Mouse (Mus musculus) 3134 (cell line): ENCODE results near the gene Mmp11.

Source experiments
- DNase-seq: peaks from one replicate; pipeline ENCODE4 v3.0.0-alpha.2; 2011; ENCODE audit warnings: low spot score; ENCODE audit not compliant: insufficient read length; ENCODE audit errors: extremely low read depth

Gene Mmp11

DNA sequence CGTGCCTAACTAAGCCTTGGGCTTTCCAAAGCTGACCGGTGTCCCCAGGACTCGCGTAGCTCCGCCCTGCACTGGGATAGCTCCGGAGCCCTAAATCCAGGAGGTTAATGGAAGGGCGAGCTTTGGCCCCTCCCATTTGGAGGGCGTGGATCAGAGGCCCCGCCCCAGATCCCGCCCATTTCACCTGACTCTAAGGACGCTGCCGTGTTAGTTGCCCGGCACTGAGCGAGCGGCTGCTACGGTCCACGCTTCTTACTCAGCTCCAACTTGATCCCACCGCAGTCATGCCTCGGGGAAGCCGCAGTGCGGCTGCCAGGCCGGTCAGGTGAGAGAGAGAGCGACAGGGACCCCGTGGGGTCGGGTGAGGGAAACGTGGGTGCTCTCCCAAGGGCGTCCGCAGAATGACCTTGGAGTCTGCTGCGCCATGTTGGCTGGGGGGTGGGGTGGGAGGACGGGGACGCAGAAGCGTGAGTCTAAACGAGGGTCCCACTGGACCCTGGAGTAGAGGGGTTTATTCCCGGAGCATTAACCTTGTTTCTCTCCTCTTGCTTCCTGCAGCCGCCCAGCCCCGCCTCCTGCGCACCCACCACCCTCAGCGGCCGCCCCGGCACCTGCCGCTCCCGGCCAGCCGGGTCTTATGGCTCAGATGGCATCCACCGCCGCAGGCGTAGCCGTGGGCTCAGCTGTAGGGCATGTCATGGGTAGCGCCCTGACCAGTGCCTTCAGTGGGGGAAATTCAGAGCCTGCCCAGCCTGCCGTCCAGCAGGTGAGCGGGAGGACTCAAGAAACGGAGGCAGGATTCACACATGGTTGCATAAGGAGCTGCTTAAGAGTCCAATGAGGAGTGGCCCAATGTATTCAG is at the start of gene Mmp11:
TSS of gene Mmp11 (minus strand) at position 817 of the 862 bp plus-strand sequence.
- DNase-seq = no peak

DNA sequence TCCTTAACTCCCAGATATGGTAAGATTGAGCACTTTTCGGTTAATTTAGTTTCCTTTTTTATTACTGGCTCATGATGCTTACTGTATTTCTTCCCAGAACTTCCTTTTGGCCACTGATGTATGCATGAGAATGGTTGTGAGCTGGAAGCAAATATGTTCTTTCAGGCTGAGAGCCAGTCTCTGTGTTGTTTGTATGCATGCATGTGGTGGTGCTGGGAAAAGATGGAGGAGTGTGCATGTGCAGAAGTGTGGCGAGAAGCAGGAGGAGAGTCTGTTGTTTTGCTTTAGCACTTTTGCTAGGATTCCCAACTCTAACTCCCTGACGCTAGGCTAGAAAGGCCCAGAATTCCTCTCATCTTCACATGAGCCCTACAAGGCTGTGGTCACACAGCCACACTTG is 43.1 kb upstream of the Mmp11 start:
- no peak for DNase-seq

DNA sequence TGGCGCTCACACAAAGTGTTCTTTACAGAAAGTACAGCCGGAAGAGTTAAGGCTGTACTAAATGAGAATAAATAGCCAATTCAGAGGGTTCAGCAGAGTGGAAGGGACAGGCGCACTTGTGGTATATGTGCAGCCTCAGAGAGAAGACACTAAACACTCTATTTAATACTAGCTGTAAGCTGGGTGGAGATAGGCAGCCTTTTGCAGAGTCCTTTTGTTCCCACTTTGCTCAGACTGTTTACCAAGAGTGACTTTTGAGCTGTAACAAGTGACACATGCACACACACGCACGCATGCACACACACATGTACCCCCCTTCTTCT is 42.5 kb upstream of the Mmp11 start:
- DNase-seq = no peak

DNA sequence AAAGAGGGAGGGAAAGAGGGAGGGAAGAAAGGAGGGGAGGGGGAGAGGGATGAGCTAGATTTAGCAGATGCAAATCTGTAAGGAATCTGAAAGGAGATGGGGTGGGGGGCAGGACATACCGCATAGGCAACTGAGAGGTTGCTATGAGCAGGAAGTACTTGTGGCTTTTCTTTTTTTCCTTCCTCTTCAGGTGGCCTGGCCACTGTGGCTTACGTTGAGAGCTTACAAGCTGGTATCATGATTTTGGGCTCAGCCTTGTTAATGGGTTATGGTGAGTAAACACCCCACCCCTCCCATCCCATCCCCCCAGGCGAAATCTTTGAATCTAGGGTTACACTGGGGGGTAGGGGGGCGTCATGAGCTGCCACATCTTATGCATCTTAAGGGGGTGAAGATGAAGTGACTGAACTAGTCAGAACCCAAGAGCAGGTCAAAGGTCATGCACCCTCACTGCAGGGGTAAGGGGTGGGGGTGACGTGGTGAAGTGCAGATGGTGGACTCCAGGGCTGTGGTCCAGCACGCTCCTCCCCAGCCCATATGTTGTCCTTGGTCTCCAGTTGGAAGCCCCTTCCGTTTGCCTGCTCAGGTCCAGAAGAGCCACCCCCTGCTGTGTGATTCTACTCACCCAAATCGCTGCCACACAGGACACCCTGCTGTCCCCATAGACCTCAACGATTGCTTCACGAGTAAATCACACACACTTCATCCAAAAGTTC is 42.0 kb upstream of the Mmp11 start:
- DNase-seq = no peak

DNA sequence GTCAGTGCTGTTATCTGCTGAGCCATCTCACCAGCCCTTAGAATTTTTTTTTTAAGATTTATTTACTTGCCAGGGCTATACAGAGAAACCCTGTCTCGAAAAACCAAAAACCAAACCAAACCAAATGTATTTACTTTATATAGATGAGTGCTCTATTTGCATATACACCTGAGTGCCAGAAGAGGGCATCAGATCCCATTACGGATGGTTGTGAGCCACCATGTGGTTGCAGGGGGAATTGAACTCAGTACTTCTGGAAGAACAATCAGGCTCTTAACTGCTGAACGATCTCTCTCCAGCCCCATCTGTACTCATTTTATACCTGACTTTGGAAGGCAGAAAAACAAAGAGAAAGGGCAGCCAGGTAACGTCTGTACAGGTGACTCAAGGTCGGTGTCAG is 38.9 kb upstream of the Mmp11 start:
- DNase-seq = peak; percentile 36

DNA sequence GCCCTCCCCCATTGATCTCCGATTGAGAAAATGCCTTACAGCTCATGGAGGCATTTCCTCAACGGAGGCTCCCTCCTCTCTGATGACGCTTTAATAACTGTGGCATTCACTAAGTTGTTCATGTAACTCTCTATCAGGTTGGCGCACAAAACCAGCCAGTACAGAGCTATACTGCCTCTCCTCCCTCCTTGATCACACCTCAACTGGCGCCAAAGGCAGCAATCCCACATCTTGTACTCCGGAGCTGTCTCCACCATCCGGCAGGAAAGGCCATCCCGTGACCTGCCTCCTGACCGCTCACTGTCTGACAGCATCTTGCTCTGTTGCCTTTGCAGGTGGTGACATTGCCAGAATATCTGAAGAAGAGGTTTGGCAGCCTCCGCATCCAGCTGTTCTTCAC is 37.5 kb upstream of the Mmp11 start:
- DNase-seq = no peak

DNA sequence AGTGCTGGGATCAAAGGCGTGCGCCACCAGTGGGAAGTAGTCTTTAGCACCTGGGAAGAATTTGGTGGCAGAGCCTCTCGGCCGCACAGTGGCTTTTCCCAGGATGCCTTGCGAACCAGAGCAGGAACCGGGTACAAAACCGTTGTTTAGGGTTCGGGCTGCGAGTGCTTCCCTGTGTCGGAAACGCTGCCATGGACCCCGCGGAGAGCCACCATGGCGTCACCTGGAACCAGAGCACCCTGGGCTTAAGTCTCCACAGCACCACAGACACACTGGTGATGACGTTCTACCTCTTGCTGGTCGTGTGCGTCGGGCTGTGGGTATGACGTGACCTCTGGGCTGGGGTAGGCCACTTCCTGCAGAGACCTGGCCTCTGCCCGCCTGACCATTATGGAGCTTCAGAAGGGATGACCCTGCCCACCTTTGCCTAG is 18.1 kb upstream of the Mmp11 start, which contains the start of gene Gm5134:
TSS of gene Gm5134 (plus strand) at position 134 of the 431 bp plus-strand sequence.
- DNase-seq = no peak

DNA sequence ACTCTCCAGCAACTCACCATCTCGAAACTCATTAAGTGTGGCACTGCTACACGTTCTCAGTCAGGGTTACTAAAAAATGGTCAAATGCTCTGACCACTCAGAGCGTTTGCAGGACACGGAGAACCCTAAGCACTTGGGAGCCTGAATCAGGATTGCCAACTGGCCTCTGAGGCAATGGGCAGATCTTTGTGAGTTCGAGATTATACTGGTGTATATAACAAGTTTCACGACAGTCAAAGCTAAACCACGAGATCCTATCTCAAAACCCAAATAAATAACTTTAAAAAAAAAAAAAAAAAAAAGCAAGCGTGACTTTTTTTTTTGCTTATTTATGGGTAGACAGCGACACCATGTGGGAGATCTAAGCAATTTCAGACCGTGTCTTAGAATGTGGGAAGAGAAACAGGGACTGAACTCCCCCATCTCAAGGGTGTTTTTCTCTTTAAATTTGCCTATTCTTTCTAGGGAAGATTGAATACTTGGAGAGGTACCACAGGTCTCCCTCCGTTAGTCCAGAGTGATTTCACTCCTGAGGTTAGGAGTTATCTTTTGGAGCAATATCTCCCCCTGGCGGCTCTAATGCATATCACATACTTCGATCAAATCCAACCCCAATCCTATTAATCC is 15.2 kb upstream of the Mmp11 start:
- DNase-seq = peak; percentile 48

DNA sequence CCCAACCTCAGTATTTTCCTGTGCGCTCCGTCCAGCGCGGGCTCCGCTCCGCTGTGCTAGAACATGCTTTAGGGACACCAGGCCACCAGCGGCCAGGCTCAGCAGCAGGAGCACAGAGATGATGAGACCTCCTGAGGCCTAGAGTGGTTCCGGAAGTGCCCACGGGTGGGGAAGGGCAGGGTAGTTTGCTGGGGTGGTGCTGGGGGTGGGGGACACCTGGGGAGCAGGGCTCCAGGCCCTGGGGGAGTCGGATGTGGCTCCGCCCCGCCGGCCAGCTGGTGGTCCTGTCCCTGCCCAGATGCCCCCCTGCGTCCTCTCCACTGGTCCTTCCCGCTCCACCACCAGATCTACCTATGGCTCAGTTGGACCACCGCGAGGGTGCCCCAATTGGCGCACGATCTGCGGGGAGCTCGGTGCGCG is 14.5 kb upstream of the Mmp11 start:
- no peak for DNase-seq

DNA sequence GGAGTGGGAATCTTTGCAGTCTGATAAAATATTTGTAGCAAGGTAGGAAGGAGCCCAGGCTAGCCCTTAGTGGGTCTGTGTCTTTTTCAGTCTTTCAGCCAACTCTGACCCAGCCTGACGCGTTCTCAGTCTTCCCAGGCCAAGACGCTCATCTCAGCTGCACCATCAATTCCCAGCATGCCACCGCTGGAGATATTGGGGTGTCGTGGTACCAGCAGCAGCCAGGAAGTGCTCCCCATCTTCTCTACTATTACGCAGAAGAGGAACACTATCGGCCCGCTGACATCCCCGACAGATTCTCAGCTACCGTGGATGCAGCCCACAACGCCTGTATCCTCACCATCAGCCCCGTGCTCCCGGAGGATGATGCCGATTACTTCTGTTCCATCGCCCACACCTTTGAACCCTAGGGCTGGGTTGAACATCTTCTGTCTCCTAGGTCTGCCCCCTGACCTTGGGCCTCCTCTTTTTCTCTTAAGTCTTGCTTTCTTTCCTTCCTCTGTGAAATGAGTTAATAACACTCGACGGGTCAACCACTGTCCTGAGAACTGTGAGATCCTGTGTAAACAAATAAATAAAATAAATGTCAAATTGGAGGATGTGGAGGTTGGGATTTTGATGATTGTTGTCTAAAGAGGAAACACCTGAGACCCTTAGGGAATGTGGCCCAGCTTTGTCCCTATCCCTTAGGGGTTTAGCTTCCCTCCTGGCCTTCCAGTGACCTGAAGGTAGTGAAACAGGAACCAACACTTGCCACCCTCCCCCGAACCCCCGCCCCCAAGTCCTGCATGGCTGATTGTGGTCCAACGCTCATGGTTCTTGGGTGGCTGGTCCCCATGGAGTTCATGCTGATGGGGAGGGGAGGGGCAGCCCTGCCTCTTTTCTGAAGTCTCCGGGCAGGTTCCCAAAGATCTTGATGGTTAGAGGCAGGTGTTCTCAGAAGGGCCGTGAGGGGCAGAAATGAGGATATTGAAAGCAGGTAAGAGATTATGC is 13.1 kb upstream of the Mmp11 start:
- no peak for DNase-seq

DNA sequence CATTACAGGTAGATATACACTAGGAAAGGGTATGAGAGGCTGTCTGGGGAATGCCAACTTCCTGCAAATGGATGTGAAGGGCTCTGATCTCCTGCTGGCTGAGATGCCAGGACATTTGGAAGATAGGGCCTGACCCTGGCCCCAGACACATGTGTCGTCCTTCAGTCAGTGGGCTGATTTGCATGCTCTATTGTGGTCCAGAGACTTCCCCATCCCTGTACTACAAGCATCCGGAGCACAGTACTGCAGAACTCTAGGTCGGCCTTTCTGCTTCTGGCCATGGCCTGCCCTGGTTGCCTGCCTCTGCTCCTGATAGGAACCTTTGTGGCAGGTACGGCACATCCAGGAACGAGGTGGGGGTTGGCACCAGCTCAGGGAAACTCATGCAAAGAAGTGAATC is 11.8 kb upstream of the Mmp11 start:
- no peak for DNase-seq

DNA sequence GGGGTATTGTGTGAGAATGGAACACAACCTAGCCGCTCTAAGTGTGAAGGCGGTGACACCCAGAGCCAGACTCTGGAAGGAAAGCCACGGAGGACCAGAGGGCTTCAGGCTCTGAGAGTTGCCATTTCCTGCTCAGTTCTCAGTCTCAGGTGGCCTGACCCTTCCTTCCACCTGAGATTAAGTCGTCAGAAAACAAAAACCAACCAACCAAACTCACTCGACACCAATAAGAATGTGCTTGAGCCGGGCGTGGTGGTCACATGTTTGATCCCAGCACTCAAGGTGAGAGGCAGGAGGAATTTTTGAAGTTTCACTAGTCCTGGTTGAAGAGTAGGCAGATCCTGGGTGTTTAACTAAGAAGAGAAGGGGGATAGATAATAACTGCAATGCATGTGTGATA is 9.6 kb upstream of the Mmp11 start:
- no peak for DNase-seq

DNA sequence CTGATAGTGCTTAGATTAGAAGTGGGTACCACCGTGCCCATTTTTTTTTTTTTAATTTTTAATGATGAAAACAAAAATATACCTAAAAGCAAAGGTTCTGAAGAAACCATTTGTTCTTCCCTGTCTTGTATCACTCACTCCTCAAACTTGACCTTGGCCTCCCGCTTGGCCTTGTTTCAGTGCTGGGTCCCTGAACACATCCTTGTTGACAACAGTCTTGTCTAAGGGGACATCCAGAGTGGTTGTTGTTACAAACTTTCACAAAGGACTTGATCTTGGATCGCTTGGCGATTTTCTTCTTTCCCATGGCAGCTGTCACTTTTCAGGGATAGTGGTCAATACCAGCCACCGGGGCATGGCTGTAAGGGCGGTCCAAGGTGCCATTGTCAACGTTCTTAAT is 8.9 kb upstream of the Mmp11 start:
- DNase-seq = no peak

DNA sequence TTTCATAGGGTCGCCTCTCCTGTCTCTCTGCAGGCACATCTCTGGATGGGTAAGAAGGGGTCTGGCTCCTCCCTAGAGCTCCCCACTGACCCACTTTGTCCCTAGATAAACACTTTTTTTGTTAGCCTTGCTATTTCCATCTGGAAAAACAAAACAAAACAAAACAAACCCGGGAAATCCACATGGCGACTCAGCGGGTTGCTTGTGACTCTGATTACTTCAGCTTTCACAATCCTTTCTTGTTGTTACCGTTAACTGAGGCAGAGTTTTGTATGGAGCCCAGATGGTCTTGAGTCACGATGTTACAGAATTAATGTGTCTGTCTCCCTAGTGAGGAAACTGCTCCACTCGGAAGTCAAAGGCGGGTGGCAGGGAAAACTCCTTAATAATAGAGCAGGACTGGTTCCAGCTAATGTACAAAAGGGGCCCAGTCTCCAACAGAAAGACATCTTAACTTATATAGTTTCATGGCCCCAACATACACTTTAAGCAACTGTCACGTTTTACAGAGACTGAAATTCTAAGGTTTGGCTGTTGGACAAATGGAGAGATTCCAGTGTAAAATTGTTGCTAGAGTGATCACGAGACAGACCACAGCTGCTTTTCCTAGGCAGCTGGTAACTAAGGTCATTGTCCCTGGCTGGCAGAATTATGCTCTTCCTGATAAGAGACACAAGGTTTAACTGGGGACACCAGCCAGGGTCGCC is 7.9 kb upstream of the Mmp11 start:
- DNase-seq = no peak

DNA sequence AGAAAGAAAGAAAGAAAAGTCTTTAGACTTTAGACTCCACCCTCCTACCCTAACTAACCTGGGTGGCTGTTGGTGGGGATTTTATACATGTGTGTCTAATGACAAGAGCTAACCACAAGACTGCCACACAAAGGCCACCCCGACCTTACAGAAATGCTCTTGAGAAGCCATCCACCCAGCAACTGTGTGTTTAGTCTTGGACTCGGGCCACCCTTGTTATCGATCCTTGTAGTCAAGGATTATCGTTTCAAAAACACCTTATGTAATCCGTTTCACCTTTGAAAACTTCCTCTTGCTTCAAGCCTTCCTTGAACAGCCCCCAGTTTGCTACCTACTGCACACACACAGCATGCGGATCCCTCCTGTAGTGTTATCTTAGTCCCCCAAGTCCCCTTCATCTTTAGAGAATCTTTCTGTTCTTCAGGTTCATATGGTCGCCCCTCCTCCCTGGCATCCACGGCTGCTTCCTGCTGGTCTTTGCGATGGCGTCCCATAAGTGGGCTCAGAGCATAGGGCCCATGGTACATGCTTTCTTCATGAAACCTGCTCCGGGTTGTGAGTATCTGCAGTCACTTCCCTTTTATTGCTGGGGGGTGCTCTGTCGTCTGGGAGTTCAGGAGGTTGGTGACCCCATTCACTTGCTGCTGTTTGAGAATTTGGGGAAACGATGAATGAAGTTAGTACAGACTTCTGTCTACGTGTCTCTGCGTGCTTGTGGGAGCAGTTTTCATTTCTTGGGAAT is 6.6 kb upstream of the Mmp11 start, which contains the start of gene Vpreb3:
TSS of gene Vpreb3 (plus strand) at position 322 of the 742 bp plus-strand sequence.
- DNase-seq = no peak

DNA sequence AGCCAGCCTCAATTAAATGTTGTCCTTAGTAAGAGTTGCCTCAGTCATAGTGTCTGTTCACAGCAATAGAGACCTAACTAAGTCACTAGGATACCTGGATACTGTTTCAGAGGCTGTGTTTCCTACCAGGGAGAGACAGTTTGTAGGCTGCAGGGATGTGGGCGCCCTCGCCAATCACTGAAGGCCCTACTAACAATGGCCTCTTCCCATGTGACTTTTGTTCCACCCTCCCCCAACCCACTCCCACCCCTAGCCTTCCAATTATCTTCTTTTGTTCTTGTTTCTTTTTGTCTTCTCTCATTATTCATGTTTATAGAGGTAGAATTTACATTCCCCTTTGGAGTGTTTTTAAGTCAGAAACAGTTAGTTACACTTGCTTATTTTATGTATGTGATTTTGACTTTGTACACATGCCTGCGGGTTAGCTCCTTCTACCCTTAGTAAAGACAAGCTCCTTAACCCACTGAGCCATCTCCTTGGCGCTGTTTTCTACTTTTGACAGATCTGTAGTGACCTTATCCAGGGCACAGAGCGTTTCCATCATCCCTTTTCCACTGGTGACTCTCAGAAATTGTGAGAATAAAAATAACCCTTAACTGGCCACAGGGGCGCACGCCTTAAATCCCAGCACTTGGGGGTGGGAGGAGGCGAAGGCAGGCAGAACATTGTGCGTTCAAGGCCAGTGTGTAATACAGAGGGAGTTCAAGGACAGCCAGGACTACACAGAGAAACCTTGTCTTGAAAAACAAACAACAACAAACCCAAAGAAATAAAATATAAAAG is 4.9 kb upstream of the Mmp11 start:
- no peak for DNase-seq

DNA sequence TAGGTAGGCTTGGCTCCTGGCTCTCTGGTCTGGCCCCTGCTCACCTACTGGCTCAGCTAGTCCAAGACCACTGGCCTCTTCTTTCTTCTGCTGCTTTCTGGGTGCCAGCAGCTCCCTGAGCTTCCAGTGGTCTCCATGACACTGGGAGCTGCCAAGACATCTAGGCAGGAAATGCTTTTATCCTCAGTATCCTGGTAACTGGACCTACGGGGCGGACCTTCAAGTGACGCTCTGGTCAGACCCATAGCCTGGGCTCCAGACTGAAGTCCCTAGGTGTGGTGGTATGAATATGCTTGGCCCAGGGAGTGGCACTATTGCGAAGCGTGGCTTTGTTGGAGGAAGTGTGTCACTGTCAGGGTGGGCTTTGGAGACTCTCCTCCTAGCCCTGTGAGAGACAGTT is 4.2 kb upstream of the Mmp11 start, which contains the start of gene Gm867:
TSS of gene Gm867 (minus strand) at position 153 of the 400 bp plus-strand sequence.
- DNase-seq = no peak
